Mouse (Mus musculus): ENCODE measurements around the gene Abcg3. TPM values are rescaled to one million over a fixed set of nuclear protein-coding genes. Genes with fewer than 3 reads are reported as not detected.

The Abcg3 gene
- 0.10 TPM in 1 of 2 replicates, not detected in the other for polyA plus RNA-seq (2012; ENCODE audit: low replicate concordance)

DNA sequence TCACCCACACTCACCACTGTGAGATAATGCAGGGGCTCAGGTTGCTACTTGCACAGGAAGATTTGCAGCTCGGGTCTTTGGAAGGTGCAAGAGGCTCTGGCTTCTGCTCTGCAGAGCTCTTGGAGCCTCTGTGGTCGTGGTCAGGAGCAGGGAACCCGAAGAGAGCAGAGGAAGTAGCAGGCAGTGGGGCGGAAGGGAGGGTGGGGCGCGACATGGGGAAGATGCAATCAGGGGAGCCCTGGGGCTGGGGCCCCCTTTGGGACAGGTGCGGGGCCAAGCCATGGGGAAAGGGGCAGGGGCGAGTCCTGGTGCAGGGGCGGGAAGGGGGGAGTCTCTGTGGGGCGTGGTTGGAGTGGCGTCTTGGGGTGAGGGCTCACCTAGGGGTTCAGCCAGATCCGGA is at the start of gene Abcg3:
Gene Abcg3 (minus strand): TSS at position 184 of the 400 bp plus-strand sequence.

Other genes with a start within 250 kb of the Abcg3 start
- gene Zfp951, start 122.6 kb downstream of the Abcg3 start, polyA plus RNA-seq (2012; ENCODE audit: low replicate concordance) = 0.08 TPM in 1 of 2 replicates, not detected in the other
- 1.7 and 2.8 TPM in 2 replicates for gene Gbp9, start 156.8 kb upstream of the Abcg3 start, polyA plus RNA-seq (2012; ENCODE audit: low replicate concordance)
- 0.36 and 1.8 TPM in 2 replicates for gene Gbp8, start 156.8 kb upstream of the Abcg3 start, polyA plus RNA-seq (2012; ENCODE audit: low replicate concordance)
- 1.1 and 4.3 TPM in 2 replicates for gene Gbp4, start 156.9 kb upstream of the Abcg3 start, polyA plus RNA-seq (2012; ENCODE audit: low replicate concordance)